Mouse (Mus musculus): ENCODE results near the gene Hmcn1. TPM values are rescaled to one million over a fixed set of nuclear protein-coding genes. Genes with fewer than 3 reads are reported as not detected.

Hmcn1 gene
- polyA plus RNA-seq, 1 experiment from 2014 or later, result 3.3 TPM

DNA sequence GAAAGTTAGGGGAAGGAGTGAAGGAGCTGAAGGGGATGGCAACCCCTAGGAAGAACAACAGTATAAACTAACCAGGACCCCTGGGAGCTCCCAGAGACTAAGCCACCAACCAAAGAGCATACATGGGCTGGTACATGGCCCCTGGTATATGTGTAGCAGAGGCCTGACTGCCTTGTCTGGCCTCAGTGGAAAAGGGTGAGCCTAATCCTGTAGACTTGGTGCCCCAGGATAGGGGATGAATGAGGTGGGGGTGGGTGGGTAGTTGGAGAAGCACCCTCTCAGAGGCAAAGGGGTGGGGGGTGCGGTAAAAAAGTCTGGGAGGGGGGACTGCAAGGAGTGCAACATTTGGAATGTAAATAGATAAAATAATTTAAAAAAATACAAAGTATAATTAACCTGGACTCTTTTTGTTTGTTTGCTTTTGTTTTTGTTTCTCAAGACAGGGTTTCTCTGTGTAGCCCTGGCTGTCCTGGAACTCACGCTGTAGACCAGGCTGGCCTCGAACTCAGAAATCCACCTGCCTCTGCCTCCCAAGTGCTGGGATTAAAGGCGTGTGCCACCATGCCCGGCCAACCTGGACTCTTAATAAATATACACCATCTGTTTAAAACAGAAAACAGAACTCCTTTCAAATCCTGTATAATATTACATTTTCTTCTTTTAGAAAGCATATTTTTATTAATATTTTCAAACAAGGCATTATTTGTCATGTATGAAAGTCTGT lies 423.3 kb downstream of the Hmcn1 start:
- no peak overlapping the region for H3K4me2 ChIP-seq (ENCODE audit: low read depth, low read length)
- no peak overlapping the region for H3K4me3 ChIP-seq (ENCODE audit: low read length)
- H3K9me3 ChIP-seq (ENCODE audit: control insufficient read depth, low read length), result no peaks in the 10 kb centered on the region
- H3K9ac ChIP-seq (ENCODE audit: low read depth, low read length), result no peak overlapping the region
- H3K36me3 ChIP-seq (ENCODE audit: control insufficient read depth, insufficient read depth, low read length), result no peaks in the 10 kb centered on the region
- no peaks in the 10 kb centered on the region for H3K4me1 ChIP-seq (ENCODE audit: control insufficient read depth, insufficient read depth, low read length)
- no peak for ATAC-seq
- 89% methylated on average over 5 of the region's 5 CpGs for WGBS
- no peaks in the 10 kb centered on the region for H3K27me3 ChIP-seq (replicated peaks; ENCODE audit: control insufficient read depth, insufficient read depth, low read length)
- H3K27ac ChIP-seq (ENCODE audit: low read length), result no peak overlapping the region

DNA sequence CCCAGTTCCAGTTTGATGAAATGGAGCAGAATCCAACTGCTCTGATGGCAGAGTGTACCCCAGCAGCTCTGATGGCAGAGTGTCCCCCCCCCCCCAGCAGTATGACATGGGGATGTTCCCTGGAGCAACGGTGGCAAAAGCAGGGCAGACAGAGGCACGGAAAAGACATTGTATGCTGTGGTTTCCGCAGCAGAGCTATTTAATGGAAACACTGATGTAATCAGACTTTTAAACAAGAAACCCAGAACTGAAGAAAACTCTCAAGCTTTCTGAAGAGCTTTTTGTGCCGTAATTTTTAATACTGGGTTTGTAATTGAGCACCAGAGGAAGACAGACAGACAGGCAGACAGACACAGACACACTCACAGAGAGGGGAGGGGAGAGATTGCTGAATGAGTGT lies 426.9 kb downstream of the Hmcn1 start:
- no peaks in the 10 kb centered on the region for H3K9me3 ChIP-seq (ENCODE audit: control insufficient read depth, low read length)
- H3K36me3 ChIP-seq (ENCODE audit: control insufficient read depth, insufficient read depth, low read length), result no peaks in the 10 kb centered on the region
- no peak for ATAC-seq
- 85% methylated on average over 4 of the region's 4 CpGs for WGBS
- H3K4me3 ChIP-seq (ENCODE audit: low read length), result no peak overlapping the region
- H3K4me2 ChIP-seq (ENCODE audit: low read depth, low read length), result no peak overlapping the region
- H3K4me1 ChIP-seq (ENCODE audit: control insufficient read depth, insufficient read depth, low read length), result no peaks in the 10 kb centered on the region
- no peaks in the 10 kb centered on the region for H3K27me3 ChIP-seq (replicated peaks; ENCODE audit: control insufficient read depth, insufficient read depth, low read length)
- no peak overlapping the region for H3K27ac ChIP-seq (ENCODE audit: low read length)
- no peak overlapping the region for H3K9ac ChIP-seq (ENCODE audit: low read depth, low read length)

DNA sequence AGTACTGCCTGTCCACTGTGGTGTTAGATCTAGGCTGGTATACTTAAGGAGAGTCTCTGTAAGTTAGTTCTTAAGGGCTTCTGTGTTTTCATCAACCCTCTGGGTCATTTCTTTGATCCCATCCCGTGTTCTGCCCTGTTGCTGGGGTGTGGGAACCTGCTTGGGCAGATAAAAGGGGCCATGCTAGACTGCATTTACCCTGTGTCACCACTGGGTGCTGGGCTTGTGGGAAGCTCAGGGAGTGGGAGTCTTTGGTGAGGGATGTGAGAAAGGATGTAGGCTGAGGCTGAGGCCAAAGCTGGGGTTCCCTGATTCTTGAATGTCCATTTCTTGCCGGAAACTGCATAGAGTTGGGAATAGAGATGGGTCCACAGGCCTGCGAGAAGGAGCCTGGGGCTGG lies 436.6 kb downstream of the Hmcn1 start:
- no peak for ATAC-seq
- Histone ChIP-seq H3K4me1 (ENCODE audit: control insufficient read depth, insufficient read depth, low read length) (no peaks in the 10 kb centered on the region), H3K9me3 (ENCODE audit: control insufficient read depth, low read length) (no peaks in the 10 kb centered on the region), H3K9ac (ENCODE audit: low read depth, low read length) (no peak overlapping the region), H3K27me3 (replicated peaks; ENCODE audit: control insufficient read depth, insufficient read depth, low read length) (no peaks in the 10 kb centered on the region), H3K27ac (ENCODE audit: low read length) (no peak overlapping the region), H3K36me3 (ENCODE audit: control insufficient read depth, insufficient read depth, low read length) (no peaks in the 10 kb centered on the region), H3K4me3 (ENCODE audit: low read length) (no peak overlapping the region), H3K4me2 (ENCODE audit: low read depth, low read length) (no peak overlapping the region)
- whole genome bisulfite sequencing, result 74% methylated on average over 3 of the region's 3 CpGs

DNA sequence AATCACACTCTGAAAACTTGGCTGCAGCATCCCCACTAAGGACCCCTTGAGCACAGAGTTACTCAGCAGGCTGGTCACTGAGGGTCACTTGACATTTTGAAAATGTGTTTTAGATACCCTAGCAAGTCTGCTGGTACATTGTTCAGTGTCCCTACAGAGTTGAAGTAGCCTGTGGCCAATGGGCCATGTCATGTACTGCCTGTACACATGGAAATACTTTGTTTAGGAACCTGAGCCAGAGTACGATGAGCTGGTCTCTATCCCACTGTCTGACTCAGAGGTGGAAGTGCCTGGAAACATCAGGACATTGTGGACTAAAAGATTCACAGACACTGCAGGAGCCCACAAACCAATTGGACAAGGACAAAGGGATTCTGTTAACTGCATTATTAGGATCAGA lies 441.8 kb downstream of the Hmcn1 start:
- no peak overlapping the region for H3K27ac ChIP-seq (ENCODE audit: low read length)
- no peak overlapping the region for H3K4me3 ChIP-seq (ENCODE audit: low read length)
- no peaks in the 10 kb centered on the region for H3K9me3 ChIP-seq (ENCODE audit: control insufficient read depth, low read length)
- no peaks in the 10 kb centered on the region for H3K4me1 ChIP-seq (ENCODE audit: control insufficient read depth, insufficient read depth, low read length)
- H3K4me2 ChIP-seq (ENCODE audit: low read depth, low read length), result no peak overlapping the region
- no peak for ATAC-seq
- no peaks in the 10 kb centered on the region for H3K36me3 ChIP-seq (ENCODE audit: control insufficient read depth, insufficient read depth, low read length)
- H3K27me3 ChIP-seq (replicated peaks; ENCODE audit: control insufficient read depth, insufficient read depth, low read length), result no peaks in the 10 kb centered on the region
- no peak overlapping the region for H3K9ac ChIP-seq (ENCODE audit: low read depth, low read length)
- WGBS, result 91% methylated on average over 1 of the region's 1 CpGs

DNA sequence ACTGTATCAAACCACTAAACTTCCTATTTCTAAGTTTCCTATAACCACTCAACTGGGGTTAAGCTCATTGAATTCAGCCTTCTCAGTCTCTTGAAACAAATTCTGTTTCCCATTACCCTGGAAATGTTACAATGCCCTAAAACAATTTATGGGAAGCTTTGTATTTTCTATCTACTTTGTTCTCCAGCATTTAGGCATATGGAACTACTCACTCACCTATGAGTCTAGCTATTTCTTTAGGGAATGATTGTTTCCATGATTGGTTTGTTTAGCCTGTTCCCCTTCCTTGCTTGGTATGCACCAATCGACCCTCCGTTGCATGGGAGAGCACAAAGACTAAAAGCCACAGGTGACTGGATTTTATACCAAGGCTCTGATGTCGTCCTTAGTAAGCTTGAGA lies 446.8 kb downstream of the Hmcn1 start:
- ATAC-seq, result no peak
- Histone ChIP-seq H3K36me3 (ENCODE audit: control insufficient read depth, insufficient read depth, low read length) (no peaks in the 10 kb centered on the region), H3K9me3 (ENCODE audit: control insufficient read depth, low read length) (no peaks in the 10 kb centered on the region), H3K4me2 (ENCODE audit: low read depth, low read length) (no peak overlapping the region), H3K27me3 (replicated peaks; ENCODE audit: control insufficient read depth, insufficient read depth, low read length) (no peaks in the 10 kb centered on the region), H3K9ac (ENCODE audit: low read depth, low read length) (no peak overlapping the region), H3K4me1 (ENCODE audit: control insufficient read depth, insufficient read depth, low read length) (no peaks in the 10 kb centered on the region), H3K27ac (ENCODE audit: low read length) (no peak overlapping the region), H3K4me3 (ENCODE audit: low read length) (no peak overlapping the region)
- 72% methylated on average over 3 of the region's 3 CpGs for WGBS

DNA sequence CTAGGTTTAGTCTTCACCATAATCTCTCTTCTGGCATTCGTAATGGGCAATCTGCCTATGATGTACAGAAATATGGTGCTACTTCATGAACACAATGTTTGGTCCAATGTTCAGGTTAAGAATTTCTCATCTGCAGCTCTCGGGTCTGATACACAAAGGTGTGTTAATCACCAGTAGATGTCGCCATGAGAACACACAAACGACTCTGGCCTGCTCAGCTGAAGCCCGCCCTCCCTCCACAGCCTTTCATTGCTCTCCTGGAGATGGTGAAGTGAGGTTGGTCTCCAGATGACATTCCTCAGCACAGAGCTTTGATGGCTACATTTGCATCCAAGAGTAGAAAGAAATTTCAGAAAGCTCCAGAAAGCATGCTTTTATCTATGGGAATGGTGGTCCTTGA lies 453.0 kb downstream of the Hmcn1 start:
- Histone ChIP-seq H3K36me3 (ENCODE audit: control insufficient read depth, insufficient read depth, low read length) (no peaks in the 10 kb centered on the region), H3K4me1 (ENCODE audit: control insufficient read depth, insufficient read depth, low read length) (no peaks in the 10 kb centered on the region), H3K4me2 (ENCODE audit: low read depth, low read length) (no peak overlapping the region), H3K4me3 (ENCODE audit: low read length) (no peak overlapping the region), H3K27me3 (replicated peaks; ENCODE audit: control insufficient read depth, insufficient read depth, low read length) (no peaks in the 10 kb centered on the region), H3K9me3 (ENCODE audit: control insufficient read depth, low read length) (no peaks in the 10 kb centered on the region), H3K9ac (ENCODE audit: low read depth, low read length) (no peak overlapping the region), H3K27ac (ENCODE audit: low read length) (no peak overlapping the region)
- ATAC-seq, result peak; percentile 82
- 7% methylated on average over 5 of the region's 5 CpGs for WGBS

DNA sequence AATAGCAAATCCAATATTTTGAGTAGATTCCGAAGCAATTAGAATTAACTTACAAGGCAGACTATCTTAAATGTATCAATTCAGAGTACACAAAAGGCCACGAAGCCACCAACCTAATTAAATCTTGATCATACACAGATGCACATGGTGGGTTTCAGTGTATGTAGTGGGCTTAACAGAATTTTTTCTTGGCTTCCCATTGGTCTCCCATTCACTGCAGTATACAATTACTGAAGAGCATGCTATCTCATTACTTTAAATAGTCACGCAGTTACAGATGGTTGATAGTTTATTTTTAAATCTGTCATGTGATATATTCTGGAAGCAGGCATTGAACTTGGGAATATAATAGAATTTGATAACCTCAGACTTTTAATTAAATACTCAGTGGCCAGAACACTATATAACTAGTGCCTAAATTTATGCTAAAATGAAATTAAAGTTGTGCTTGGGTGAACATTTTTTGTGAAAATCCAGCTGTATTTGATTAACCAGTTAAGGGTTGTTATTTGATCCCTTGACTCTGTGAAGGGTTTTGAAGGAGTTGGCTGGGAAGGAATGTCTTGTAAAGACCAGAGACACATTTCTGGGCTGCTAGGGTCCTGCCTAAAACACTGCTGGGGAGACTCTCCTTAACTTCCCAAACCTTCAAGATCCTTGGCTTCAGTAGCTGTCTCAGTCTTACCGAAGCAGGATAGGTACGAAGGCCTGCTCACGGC lies 455.7 kb downstream of the Hmcn1 start:
- Histone ChIP-seq H3K4me2 (ENCODE audit: low read depth, low read length) (no peak overlapping the region), H3K27ac (ENCODE audit: low read length) (no peak overlapping the region), H3K9me3 (ENCODE audit: control insufficient read depth, low read length) (no peaks in the 10 kb centered on the region), H3K36me3 (ENCODE audit: control insufficient read depth, insufficient read depth, low read length) (no peaks in the 10 kb centered on the region), H3K27me3 (replicated peaks; ENCODE audit: control insufficient read depth, insufficient read depth, low read length) (no peaks in the 10 kb centered on the region), H3K4me1 (ENCODE audit: control insufficient read depth, insufficient read depth, low read length) (no peaks in the 10 kb centered on the region), H3K9ac (ENCODE audit: low read depth, low read length) (no peak overlapping the region), H3K4me3 (ENCODE audit: low read length) (no peak overlapping the region)
- WGBS, result 78% methylated on average over 6 of the region's 6 CpGs
- no peak for ATAC-seq

DNA sequence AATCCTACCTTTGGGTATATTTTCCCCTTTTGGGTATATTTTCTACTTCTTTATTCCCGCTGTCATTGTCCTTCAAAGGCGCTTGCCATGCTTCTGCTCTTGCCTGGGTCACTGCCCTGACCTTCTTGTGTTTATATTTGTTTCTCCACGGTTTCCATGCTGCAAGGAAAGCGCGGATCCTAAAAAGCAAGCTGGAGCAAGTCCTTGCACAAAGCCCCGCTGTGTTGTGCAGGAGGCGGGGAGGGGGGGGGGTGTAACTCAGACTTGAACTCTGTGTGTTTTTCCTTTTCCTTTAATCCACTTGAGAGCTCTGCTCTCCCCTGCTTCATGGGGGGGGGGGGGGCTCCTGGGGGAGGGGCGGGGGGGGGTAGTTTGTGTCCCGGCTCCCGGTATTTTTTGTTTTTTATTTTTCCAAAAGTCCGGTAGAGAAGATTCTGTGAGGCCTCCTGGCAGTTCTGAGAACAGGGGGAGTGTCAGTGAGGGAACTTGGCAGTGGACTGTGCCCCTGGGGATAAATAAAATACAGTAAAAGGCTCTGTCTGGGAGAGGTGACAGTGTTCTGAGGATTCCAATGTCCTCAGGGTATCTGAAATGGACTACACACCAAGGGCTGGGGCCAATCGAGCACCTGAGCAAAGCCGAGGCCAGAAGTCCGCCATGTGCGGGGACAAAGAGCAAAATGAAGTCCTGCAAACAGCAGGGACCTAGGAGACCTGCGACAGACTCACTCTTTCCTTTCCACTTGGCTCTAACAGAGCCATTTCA lies 457.3 kb downstream of the Hmcn1 start:
- H3K9ac ChIP-seq (ENCODE audit: low read depth, low read length), result no peak overlapping the region
- H3K4me3 ChIP-seq (ENCODE audit: low read length), result no peak overlapping the region
- no peaks in the 10 kb centered on the region for H3K9me3 ChIP-seq (ENCODE audit: control insufficient read depth, low read length)
- no peak overlapping the region for H3K4me2 ChIP-seq (ENCODE audit: low read depth, low read length)
- H3K27me3 ChIP-seq (replicated peaks; ENCODE audit: control insufficient read depth, insufficient read depth, low read length), result no peaks in the 10 kb centered on the region
- no peak overlapping the region for H3K27ac ChIP-seq (ENCODE audit: low read length)
- H3K4me1 ChIP-seq (ENCODE audit: control insufficient read depth, insufficient read depth, low read length), result no peaks in the 10 kb centered on the region
- H3K36me3 ChIP-seq (ENCODE audit: control insufficient read depth, insufficient read depth, low read length), result no peaks in the 10 kb centered on the region
- ATAC-seq, result no peak
- 41% methylated on average over 16 of the region's 16 CpGs for WGBS

DNA sequence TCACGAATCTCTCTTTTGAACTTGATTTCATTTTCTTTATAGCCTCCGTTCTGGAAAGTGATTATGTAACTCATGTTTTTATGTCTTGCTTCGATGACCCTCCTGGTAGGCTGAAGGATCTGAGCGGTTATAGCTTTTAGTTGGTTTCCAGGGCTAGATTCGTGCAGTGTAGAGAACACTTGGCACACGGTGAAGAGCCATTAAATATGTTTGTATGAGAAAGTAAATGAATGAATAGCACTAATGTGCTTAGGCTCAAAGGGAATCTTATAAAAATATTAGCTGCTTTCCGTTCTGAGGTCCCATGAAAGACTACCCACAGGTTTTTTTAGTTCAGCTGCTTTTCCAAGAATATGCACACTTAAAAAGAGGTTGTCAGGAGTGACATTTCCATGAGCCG lies 458.6 kb downstream of the Hmcn1 start:
- Histone ChIP-seq H3K4me1 (ENCODE audit: control insufficient read depth, insufficient read depth, low read length) (no peaks in the 10 kb centered on the region), H3K9ac (ENCODE audit: low read depth, low read length) (no peak overlapping the region)
- 85% methylated on average over 8 of the region's 8 CpGs for WGBS

More for the DNA sequence above, 458.6 kb downstream of the Hmcn1 start:
- Histone ChIP-seq H3K36me3 (ENCODE audit: control insufficient read depth, insufficient read depth, low read length) (no peaks in the 10 kb centered on the region), H3K9me3 (ENCODE audit: control insufficient read depth, low read length) (no peaks in the 10 kb centered on the region), H3K27ac (ENCODE audit: low read length) (no peak overlapping the region), H3K4me2 (ENCODE audit: low read depth, low read length) (no peak overlapping the region), H3K4me3 (ENCODE audit: low read length) (no peak overlapping the region), H3K27me3 (replicated peaks; ENCODE audit: control insufficient read depth, insufficient read depth, low read length) (no peaks in the 10 kb centered on the region)
- no peak for ATAC-seq
